Mouse (Mus musculus): Measurements from ENCODE around the gene Plxna2. TPM values are rescaled to one million over a fixed set of nuclear protein-coding genes. Genes with fewer than 3 reads are reported as not detected.
A peak's percentile ranks its signal among the peaks of the same experiment; 100 is the strongest.

The Plxna2 gene
- polyA plus RNA-seq, 1 experiment from 2014 or later, result 5.9 TPM

DNA sequence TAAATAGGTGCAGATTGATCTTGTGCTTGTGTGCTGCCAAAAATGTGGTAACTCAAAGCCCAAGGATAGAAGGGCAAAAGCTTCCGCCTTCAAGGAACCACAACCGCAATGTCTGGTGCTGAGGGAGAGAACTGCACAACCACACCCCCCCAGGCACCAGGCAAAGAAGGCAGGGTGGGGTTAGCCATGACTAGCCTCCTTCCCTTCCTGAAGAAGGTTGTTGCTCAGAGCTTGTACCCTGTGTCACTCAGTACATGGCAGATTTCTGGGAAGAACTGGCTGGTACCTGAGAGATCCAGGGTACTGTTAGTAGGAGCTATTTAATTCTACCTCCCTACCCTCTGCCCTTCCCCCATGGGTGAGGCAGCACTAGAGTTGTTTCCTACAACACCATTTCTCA is 8.1 kb downstream of the Plxna2 start:
- Histone ChIP-seq H3K4me2 (replicated peaks) (no peak overlapping the region), H3K9me3 (no peaks in the 10 kb centered on the region), H3K36me3 (no peaks in the 10 kb centered on the region), H3K9ac (no peak overlapping the region), H3K4me1 (replicated peaks) (peaks cover 28% of the 10 kb centered on the region), H3K27ac (no peak overlapping the region), H3K4me3 (replicated peaks) (no peak overlapping the region), H3K27me3 (replicated peaks) (no peaks in the 10 kb centered on the region)
- WGBS, result 86% methylated on average over 2 of the region's 2 CpGs
- no peak for ATAC-seq

DNA sequence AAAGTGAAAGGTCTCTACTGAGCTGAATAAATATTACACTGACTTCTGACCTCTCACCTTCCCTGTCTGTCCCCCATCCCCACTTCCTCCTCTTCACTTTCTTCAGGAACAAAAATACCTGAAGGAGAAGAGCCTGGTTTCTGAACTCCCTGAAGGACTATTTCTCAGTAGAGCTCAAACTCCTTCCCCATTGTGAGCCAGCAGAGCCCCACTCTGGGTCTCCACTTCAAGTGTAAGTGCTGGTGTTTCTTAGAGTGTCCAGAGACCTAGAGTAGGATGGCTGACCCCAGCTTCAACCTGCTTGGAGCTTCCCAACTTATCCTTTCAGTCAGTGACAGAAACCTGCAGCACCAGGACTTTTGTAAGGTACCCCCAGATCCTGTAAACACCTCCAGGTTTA is 9.3 kb downstream of the Plxna2 start:
- no peak overlapping the region for H3K9ac ChIP-seq
- H3K4me1 ChIP-seq (replicated peaks), result peaks cover 21% of the 10 kb centered on the region
- no peaks in the 10 kb centered on the region for H3K36me3 ChIP-seq
- ATAC-seq, result no peak
- no peaks in the 10 kb centered on the region for H3K27me3 ChIP-seq (replicated peaks)
- no peaks in the 10 kb centered on the region for H3K9me3 ChIP-seq
- no peak overlapping the region for H3K27ac ChIP-seq
- H3K4me3 ChIP-seq (replicated peaks), result no peak overlapping the region
- H3K4me2 ChIP-seq (replicated peaks), result no peak overlapping the region

DNA sequence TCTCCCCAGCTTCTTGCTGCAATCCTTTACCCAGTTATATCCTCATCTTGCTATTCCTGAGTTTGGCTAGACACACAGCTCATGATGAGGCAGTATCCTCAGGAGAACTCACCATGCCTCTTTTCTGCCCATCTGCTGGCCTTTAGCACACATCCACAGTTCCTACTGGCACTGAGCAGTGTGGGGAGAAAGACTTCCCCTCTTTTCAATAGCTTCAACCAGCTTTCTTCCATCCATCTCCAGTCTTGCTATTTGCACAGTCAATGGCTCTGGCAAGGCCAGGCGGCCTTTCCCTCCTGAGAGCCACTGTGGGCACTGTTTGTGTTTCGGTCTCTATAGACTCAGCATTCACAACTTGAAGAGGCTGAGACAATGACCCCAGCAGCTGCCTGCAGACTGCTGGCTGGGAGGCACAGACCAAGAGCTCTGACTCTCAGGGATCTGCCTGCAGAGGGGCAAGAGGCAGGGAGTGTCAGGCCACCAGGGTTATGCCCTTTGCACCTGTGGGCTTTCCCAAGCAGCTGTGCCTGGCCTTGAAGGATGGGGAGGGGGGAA is 11.2 kb downstream of the Plxna2 start:
- Histone ChIP-seq H3K9me3 (no peaks in the 10 kb centered on the region), H3K4me3 (replicated peaks) (no peak overlapping the region), H3K27ac (no peak overlapping the region), H3K4me2 (replicated peaks) (no peak overlapping the region), H3K9ac (no peak overlapping the region), H3K27me3 (replicated peaks) (no peaks in the 10 kb centered on the region), H3K4me1 (replicated peaks) (peaks cover 12% of the 10 kb centered on the region), H3K36me3 (no peaks in the 10 kb centered on the region)
- WGBS, result 31% methylated on average over 2 of the region's 2 CpGs
- ATAC-seq, result no peak

DNA sequence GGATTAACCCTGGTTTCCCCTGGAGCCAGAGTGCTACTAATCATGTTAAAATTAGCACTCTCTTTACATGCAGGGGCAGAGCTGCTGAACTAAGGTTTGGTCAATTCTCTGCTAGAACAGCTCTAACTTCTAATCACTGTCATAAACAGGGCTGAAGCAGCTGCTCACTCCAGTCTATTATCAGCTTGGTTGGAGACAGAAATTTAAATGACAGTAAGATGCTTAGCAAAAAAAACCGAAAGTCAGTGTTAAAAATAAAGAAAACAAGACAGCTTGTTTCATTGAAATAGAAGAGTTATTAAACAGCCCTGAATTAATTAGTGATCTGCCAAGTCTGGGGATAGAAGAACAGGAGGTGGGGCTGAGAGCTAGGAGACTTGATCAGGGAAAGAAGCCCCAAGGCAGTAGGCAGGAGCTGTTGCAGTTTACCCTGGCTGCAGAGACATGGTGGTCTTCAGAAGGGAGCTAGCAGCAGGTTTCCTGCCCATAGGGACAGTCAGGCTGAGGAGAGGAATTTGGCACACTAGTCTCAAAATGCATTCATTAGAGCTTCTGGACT is 12.6 kb downstream of the Plxna2 start:
- Histone ChIP-seq H3K9ac (no peak overlapping the region), H3K4me2 (replicated peaks) (no peak overlapping the region), H3K27ac (no peak overlapping the region), H3K4me3 (replicated peaks) (no peak overlapping the region), H3K36me3 (no peaks in the 10 kb centered on the region), H3K4me1 (replicated peaks) (peaks cover 12% of the 10 kb centered on the region), H3K27me3 (replicated peaks) (no peaks in the 10 kb centered on the region), H3K9me3 (no peaks in the 10 kb centered on the region)
- 56% methylated on average over 1 of the region's 1 CpGs for WGBS
- ATAC-seq, result no peak

GRCm38 (mm10) chr1:194631574-194631973 is 13.6 kb downstream of the Plxna2 start:
- Histone ChIP-seq H3K36me3 (no peaks in the 10 kb centered on the region), H3K9ac (no peak overlapping the region), H3K4me1 (replicated peaks) (peaks cover 9% of the 10 kb centered on the region), H3K4me2 (replicated peaks) (no peak overlapping the region), H3K27me3 (replicated peaks) (no peaks in the 10 kb centered on the region), H3K4me3 (replicated peaks) (no peak overlapping the region), H3K27ac (no peak overlapping the region), H3K9me3 (no peaks in the 10 kb centered on the region)
- WGBS, result 27% methylated on average over 1 of the region's 1 CpGs
- no peak for ATAC-seq

GRCm38 (mm10) chr1:194632029-194632428 is 14.0 kb downstream of the Plxna2 start:
- H3K9ac ChIP-seq, result no peak overlapping the region
- no peaks in the 10 kb centered on the region for H3K27me3 ChIP-seq (replicated peaks)
- no peak overlapping the region for H3K4me2 ChIP-seq (replicated peaks)
- H3K9me3 ChIP-seq, result no peaks in the 10 kb centered on the region
- no peak overlapping the region for H3K27ac ChIP-seq
- ATAC-seq, result no peak
- no peak overlapping the region for H3K4me3 ChIP-seq (replicated peaks)
- H3K4me1 ChIP-seq (replicated peaks), result peaks cover 9% of the 10 kb centered on the region
- no peaks in the 10 kb centered on the region for H3K36me3 ChIP-seq
- 91% methylated on average over 1 of the region's 1 CpGs for WGBS

GRCm38 (mm10) chr1:194635411-194635810 is 17.4 kb downstream of the Plxna2 start:
- WGBS, result 29% methylated on average over 1 of the region's 1 CpGs

GRCm38 (mm10) chr1:194635942-194636341 is 17.9 kb downstream of the Plxna2 start:
- 60% methylated on average over 3 of the region's 3 CpGs for WGBS
- Histone ChIP-seq H3K4me2 (replicated peaks) (no peak overlapping the region), H3K27ac (no peak overlapping the region)

More at GRCm38 (mm10) chr1:194635411-194635810, 17.4 kb downstream of the Plxna2 start:
- Histone ChIP-seq H3K36me3 (no peaks in the 10 kb centered on the region), H3K27ac (no peak overlapping the region), H3K4me2 (replicated peaks) (no peak overlapping the region), H3K4me1 (replicated peaks) (peaks cover 4% of the 10 kb centered on the region; the same call in 1 of the 2 replicates), H3K9me3 (no peaks in the 10 kb centered on the region), H3K4me3 (replicated peaks) (no peak overlapping the region), H3K27me3 (replicated peaks) (no peaks in the 10 kb centered on the region), H3K9ac (no peak overlapping the region)
- ATAC-seq, result no peak

GRCm38 (mm10) chr1:194637391-194638304 is 19.6 kb downstream of the Plxna2 start:
- ATAC-seq, result no peak
- Histone ChIP-seq H3K27me3 (replicated peaks) (no peaks in the 10 kb centered on the region), H3K4me2 (replicated peaks) (no peak overlapping the region), H3K36me3 (no peaks in the 10 kb centered on the region), H3K9ac (no peak overlapping the region), H3K4me3 (replicated peaks) (no peak overlapping the region), H3K9me3 (no peaks in the 10 kb centered on the region), H3K27ac (no peak overlapping the region), H3K4me1 (replicated peaks) (peaks cover 7% of the 10 kb centered on the region; the same call in 1 of the 2 replicates)
- WGBS, result 51% methylated on average over 5 of the region's 5 CpGs

More at GRCm38 (mm10) chr1:194635942-194636341, 17.9 kb downstream of the Plxna2 start:
- ATAC-seq, result no peak
- Histone ChIP-seq H3K4me3 (replicated peaks) (no peak overlapping the region), H3K36me3 (no peaks in the 10 kb centered on the region), H3K27me3 (replicated peaks) (no peaks in the 10 kb centered on the region), H3K9me3 (no peaks in the 10 kb centered on the region), H3K4me1 (replicated peaks) (peaks cover 4% of the 10 kb centered on the region; the same call in 1 of the 2 replicates), H3K9ac (no peak overlapping the region)

DNA sequence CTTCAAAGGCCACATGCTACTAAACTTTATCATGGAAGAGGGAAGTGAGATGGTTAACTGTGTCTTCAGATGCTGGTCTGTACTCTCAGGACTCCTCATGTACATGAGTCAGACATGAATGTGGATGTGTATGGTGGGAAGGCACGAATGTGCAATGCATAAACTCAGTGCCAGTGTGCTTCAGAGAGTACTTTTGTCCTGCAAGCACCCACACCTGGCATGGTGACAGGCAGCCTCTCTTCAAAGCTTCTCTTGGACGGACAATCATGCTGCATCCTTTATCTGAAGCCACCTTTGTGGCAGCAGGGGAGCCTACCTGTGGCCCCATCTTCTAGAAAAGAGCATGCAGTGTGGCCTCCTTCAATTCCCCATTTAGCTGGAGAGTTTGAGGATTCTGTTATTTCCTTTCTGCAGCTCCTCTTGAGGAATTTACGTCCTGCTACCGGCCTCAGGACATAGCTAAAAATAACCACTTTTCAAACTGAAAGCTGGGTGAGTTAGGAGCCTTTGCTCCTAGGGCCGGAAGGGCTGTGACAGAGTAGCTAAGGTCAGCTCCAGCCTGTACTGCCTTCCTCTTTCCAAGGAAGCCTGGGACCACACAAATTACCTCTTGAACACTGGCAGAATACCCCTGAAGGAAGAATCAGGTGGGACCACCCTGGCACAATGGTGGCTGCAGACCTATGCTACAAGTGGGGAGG is 23.7 kb downstream of the Plxna2 start:
- 0 out of 2 replicates have a peak, but pooled peaks cover 7% of the 10 kb centered on the region for H3K36me3 ChIP-seq
- no peak for ATAC-seq
- H3K27ac ChIP-seq, result peak overlapping the region; percentile 54; the same call in 1 of the 2 replicates
- H3K9me3 ChIP-seq, result no peaks in the 10 kb centered on the region
- 43% methylated on average over 5 of the region's 5 CpGs for WGBS
- no peak overlapping the region for H3K9ac ChIP-seq
- no peak overlapping the region for H3K4me2 ChIP-seq (replicated peaks)
- no peak overlapping the region for H3K4me3 ChIP-seq (replicated peaks)
- H3K4me1 ChIP-seq (replicated peaks), result peaks cover 2% of the 10 kb centered on the region; the same call in 1 of the 2 replicates
- no peaks in the 10 kb centered on the region for H3K27me3 ChIP-seq (replicated peaks)

DNA sequence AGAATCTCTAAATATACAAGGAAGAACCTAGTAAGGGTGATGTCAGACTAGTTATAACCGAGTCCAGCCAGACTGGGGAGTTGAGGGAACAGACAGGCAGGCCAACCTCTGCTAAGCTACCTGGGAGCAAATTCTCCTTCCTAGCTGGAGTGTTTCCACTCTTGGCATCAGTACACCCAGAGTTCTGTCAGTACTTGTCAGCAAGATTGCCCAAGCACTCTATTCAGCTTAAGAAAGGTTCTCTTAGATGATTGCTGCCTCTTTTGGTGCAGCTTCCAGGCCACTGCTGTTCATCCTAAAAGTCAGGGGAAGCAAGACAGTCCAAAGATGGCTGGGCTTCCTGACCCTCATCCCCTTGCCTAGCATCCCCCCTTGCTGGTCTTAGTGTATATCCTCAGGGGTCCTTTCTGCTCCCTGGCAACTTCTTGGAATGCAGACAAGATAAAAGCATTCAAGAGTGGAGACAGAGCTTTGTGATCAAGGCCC is 24.3 kb downstream of the Plxna2 start:
- Histone ChIP-seq H3K27me3 (replicated peaks) (no peaks in the 10 kb centered on the region), H3K27ac (no peak overlapping the region), H3K36me3 (0 out of 2 replicates have a peak, but pooled peaks cover 7% of the 10 kb centered on the region), H3K4me3 (replicated peaks) (no peak overlapping the region), H3K4me1 (replicated peaks) (peaks cover 2% of the 10 kb centered on the region; the same call in 1 of the 2 replicates), H3K9ac (no peak overlapping the region), H3K9me3 (no peaks in the 10 kb centered on the region), H3K4me2 (replicated peaks) (no peak overlapping the region)
- WGBS, result 45% methylated on average over 1 of the region's 1 CpGs
- ATAC-seq, result no peak

- no peak overlapping the region for H3K9ac ChIP-seq
- H3K27me3 ChIP-seq (replicated peaks), result no peaks in the 10 kb centered on the region
- H3K4me3 ChIP-seq (replicated peaks), result no peak overlapping the region
- no peak overlapping the region for H3K4me2 ChIP-seq (replicated peaks)
- no peak for ATAC-seq
- WGBS, result 81% methylated on average over 6 of the region's 6 CpGs
- H3K4me1 ChIP-seq (replicated peaks), result peaks cover 2% of the 10 kb centered on the region; the same call in 1 of the 2 replicates
- H3K27ac ChIP-seq, result no peak overlapping the region
- H3K36me3 ChIP-seq, result 0 out of 2 replicates have a peak, but pooled peaks cover 7% of the 10 kb centered on the region
- no peaks in the 10 kb centered on the region for H3K9me3 ChIP-seq
These were observed 25.9 kb downstream of the Plxna2 start for GRCm38 (mm10) chr1:194643930-194644329.
